Mouse (Mus musculus): ENCODE data around the gene Spred3. TPM values are rescaled to one million over a fixed set of nuclear protein-coding genes. Genes with fewer than 3 reads are reported as not detected.
"Not testable (repeated sequence)": the region's sequence is repeated elsewhere in the genome, so short reads cannot be mapped to it uniquely, and the experiment has no call there.

Gene Spred3
- total RNA-seq (2014; fragmentation: Nextera tagmentation) (1.3 and 1.5 TPM in 2 replicates), total RNA-seq (2017) (0.41 and 0.44 TPM in 2 replicates), polyA plus RNA-seq (2012) (0.21 and 0.23 TPM in 2 replicates)

- peaks cover 39% of the 10 kb centered on the region for H3K36me3 ChIP-seq (replicated peaks)
- no peak for DNase-seq (ENCODE audit: low spot score)
These were observed at the start of gene Spred3, which contains the start of gene Ggn for GRCm38 (mm10) chr7:29170066-29170754. TSS of gene Spred3 (minus strand) at chr7:29170411. TSS of gene Ggn (plus strand) at chr7:29170210.

GRCm38 (mm10) chr7:29214846-29215245 is 44.6 kb upstream of the Spred3 start:
- Histone ChIP-seq H3K4me3 (ENCODE audit: low read depth, low read length) (no peak overlapping the region), H3K27me3 (ENCODE audit: insufficient read depth, low read length) (no peaks in the 10 kb centered on the region; the same call in 1 of the 2 replicates), H3K36me3 (replicated peaks) (no peaks in the 10 kb centered on the region), H3K9me3 (replicated peaks) (peaks cover 31% of the 10 kb centered on the region), H3K4me1 (ENCODE audit: insufficient read depth, low read depth, low read length) (peaks cover 17% of the 10 kb centered on the region)
- no peak for DNase-seq (ENCODE audit: low spot score)
- ATAC-seq (ENCODE audit: extremely low read depth, insufficient number of reproducible peaks, low FRiP score, poor library complexity, severe bottlenecking) = no peak
- TF ChIP-seq POLR2AphosphoS5 (IDR thresholded peaks at IDR 0.05; ENCODE audit: insufficient replicate concordance, low read depth, low read length) (no peak), GATA1 (IDR thresholded peaks at IDR 0.05; ENCODE audit: borderline replicate concordance, low read length) (no peak), CTCF (IDR thresholded peaks at IDR 0.05; ENCODE audit: low read depth, low read length) (no peak), TAL1 (conservative IDR thresholded peaks at IDR 0.05; ENCODE audit: low read depth, low read length) (no peak), GATA2 (IDR thresholded peaks at IDR 0.05; ENCODE audit: borderline replicate concordance, low read depth, low read length) (no peak)

More at GRCm38 (mm10) chr7:29170066-29170754, at the start of gene Spred3, which contains the start of gene Ggn:
- H3K27me3 ChIP-seq (ENCODE audit: insufficient read depth, low read length) = peaks cover 43% of the 10 kb centered on the region
- peak; percentile 42; the same call in 1 of the 2 replicates for ATAC-seq (ENCODE audit: extremely low read depth, insufficient number of reproducible peaks, low FRiP score, poor library complexity, severe bottlenecking)
- TF ChIP-seq POLR2AphosphoS5 (IDR thresholded peaks at IDR 0.05; ENCODE audit: insufficient replicate concordance, low read depth, low read length) (no peak), TAL1 (conservative IDR thresholded peaks at IDR 0.05; ENCODE audit: low read depth, low read length) (no peak), GATA1 (IDR thresholded peaks at IDR 0.05; ENCODE audit: borderline replicate concordance, low read length) (no peak), GATA2 (IDR thresholded peaks at IDR 0.05; ENCODE audit: borderline replicate concordance, low read depth, low read length) (no peak), CTCF (IDR thresholded peaks at IDR 0.05; ENCODE audit: low read depth, low read length) (no peak)
- peaks cover 25% of the 10 kb centered on the region for H3K9me3 ChIP-seq (replicated peaks)
- H3K4me3 ChIP-seq (ENCODE audit: low read depth, low read length) = peak within 1 kb of the TSS; percentile 71
- peaks cover 34% of the 10 kb centered on the region for H3K4me1 ChIP-seq (ENCODE audit: insufficient read depth, low read depth, low read length)

GRCm38 (mm10) chr7:29214236-29214635 is 44.0 kb upstream of the Spred3 start:
- Histone ChIP-seq H3K4me1 (ENCODE audit: insufficient read depth, low read depth, low read length) (peaks cover 17% of the 10 kb centered on the region), H3K36me3 (replicated peaks) (no peaks in the 10 kb centered on the region), H3K27me3 (ENCODE audit: insufficient read depth, low read length) (no peaks in the 10 kb centered on the region; the same call in 1 of the 2 replicates), H3K9me3 (replicated peaks) (peaks cover 25% of the 10 kb centered on the region), H3K4me3 (ENCODE audit: low read depth, low read length) (no peak overlapping the region)
- no peak for TF ChIP-seq POLR2AphosphoS5 (IDR thresholded peaks at IDR 0.05; ENCODE audit: insufficient replicate concordance, low read depth, low read length)
- TF ChIP-seq GATA2 (IDR thresholded peaks at IDR 0.05; ENCODE audit: borderline replicate concordance, low read depth, low read length) = no peak
- no peak for TF ChIP-seq CTCF (IDR thresholded peaks at IDR 0.05; ENCODE audit: low read depth, low read length)
- TF ChIP-seq GATA1 (IDR thresholded peaks at IDR 0.05; ENCODE audit: borderline replicate concordance, low read length) = no peak
- TF ChIP-seq TAL1 (conservative IDR thresholded peaks at IDR 0.05; ENCODE audit: low read depth, low read length) = no peak
- DNase-seq (ENCODE audit: low spot score) = no peak
- no peak for ATAC-seq (ENCODE audit: extremely low read depth, insufficient number of reproducible peaks, low FRiP score, poor library complexity, severe bottlenecking)

DNA sequence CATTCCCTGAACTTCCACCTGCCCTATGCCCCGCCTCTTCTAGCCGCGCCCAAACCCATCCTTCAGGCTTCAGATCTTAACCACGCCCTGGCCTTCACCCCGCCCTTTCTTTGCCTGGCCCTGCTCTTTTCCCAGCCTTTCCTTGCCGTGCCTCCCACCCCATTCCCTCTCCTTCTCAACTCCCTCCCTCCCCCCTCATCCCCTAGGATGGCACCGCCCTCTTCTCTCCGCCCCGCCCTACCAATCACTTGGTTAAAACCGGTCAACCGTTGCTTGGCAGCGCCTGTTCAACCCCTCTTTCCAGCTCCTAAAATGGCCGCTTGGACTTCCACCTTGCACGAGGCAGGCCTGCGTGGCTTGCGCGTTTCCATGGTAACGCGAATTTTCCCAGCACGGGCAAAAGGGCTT is 43.5 kb upstream of the Spred3 start, which contains the start of gene Catsperg1:
Gene Catsperg1 (minus strand): TSS at position 361 of the 408 bp plus-strand sequence.
- no peak within 1 kb of the TSS for H3K4me3 ChIP-seq (ENCODE audit: low read depth, low read length)
- peaks cover 19% of the 10 kb centered on the region for H3K9me3 ChIP-seq (replicated peaks)
- H3K4me1 ChIP-seq (ENCODE audit: insufficient read depth, low read depth, low read length) = peaks cover 17% of the 10 kb centered on the region
- DNase-seq (ENCODE audit: low spot score) (no peak), ATAC-seq (ENCODE audit: extremely low read depth, insufficient number of reproducible peaks, low FRiP score, poor library complexity, severe bottlenecking) (no peak)
- H3K36me3 ChIP-seq (replicated peaks) = no peaks in the 10 kb centered on the region
- no peaks in the 10 kb centered on the region for H3K27me3 ChIP-seq (ENCODE audit: insufficient read depth, low read length)
- TF ChIP-seq CTCF (IDR thresholded peaks at IDR 0.05; ENCODE audit: low read depth, low read length) (no peak), POLR2AphosphoS5 (IDR thresholded peaks at IDR 0.05; ENCODE audit: insufficient replicate concordance, low read depth, low read length) (no peak), GATA1 (IDR thresholded peaks at IDR 0.05; ENCODE audit: borderline replicate concordance, low read length) (no peak), TAL1 (conservative IDR thresholded peaks at IDR 0.05; ENCODE audit: low read depth, low read length) (no peak), GATA2 (IDR thresholded peaks at IDR 0.05; ENCODE audit: borderline replicate concordance, low read depth, low read length) (no peak)

DNA sequence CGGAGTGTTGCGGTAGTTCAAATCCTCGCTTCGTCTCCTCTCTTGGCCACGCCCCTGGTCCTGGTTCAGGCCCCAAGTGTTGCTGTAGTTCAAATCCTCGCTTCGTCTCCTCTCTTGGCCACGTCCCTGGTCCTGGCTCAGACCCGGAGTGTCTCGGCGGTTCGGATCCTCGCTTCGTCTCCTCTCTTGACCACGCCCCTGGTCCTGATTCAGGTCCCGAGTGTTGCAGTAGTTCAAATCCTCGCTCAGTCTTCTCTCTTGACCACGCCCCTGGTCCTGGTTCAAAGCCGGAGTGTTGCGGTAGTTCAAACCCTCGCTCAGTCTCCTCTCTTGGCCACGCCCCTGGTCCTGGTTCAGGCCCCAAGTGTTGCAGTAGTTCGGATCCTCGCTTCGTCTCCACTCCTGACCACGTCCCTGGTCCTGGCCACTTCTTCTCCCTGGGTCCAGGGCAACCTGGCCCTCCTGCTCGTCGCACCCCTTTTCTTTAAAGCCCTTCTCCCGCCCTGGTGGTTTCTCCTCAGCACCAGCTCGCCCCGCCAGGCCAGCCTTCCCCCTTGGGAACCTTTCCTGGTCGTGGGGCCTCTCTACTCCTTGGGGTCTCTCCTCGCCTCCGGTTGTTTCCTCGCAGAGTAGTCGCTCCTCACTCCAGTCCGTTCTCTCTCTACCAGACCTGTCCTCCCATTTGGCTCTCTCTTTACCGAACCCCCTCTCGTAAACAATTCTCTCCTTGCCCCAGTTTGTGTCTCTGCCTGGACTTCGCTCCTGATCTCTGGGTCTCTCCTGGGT is 42.8 kb upstream of the Spred3 start:
- H3K36me3 ChIP-seq (replicated peaks); DNase-seq (ENCODE audit: low spot score); ATAC-seq (ENCODE audit: extremely low read depth, insufficient number of reproducible peaks, low FRiP score, poor library complexity, severe bottlenecking); H3K4me3 ChIP-seq (ENCODE audit: low read depth, low read length); H3K27me3 ChIP-seq (ENCODE audit: insufficient read depth, low read length): not testable (repeated sequence)
- Histone ChIP-seq H3K4me1 (ENCODE audit: insufficient read depth, low read depth, low read length) (peaks cover 17% of the 10 kb centered on the region), H3K9me3 (replicated peaks) (peaks cover 19% of the 10 kb centered on the region)

DNA sequence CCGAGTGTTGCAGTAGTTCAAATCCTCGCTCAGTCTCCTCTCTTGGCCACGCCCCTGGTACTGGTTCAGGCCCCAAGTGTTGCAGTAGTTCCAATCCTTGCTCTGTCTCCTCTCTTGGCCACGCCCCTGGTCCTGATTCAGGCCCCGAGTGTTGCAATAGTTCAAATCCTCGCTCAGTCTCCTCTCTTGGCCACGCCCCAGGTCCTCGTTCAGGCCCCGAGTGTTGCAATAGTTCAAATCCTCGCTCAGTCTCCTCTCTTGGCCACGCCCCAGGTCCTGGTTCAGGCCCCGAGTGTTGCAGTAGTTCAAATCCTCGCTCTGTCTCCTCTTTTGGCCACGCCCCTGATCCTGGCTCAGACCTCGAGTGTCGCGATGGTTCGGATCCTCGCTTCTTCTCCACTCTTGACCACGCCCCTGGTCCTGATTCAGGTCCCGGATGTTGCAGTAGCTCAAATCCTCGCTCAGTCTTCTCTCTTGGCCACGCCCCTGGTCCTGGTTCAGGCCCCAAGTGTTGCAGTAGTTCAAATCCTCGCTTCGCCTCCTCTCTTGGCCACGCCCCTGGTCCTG is 42.1 kb upstream of the Spred3 start:
- Histone ChIP-seq H3K27me3 (ENCODE audit: insufficient read depth, low read length) (no peaks in the 10 kb centered on the region), H3K4me3 (ENCODE audit: low read depth, low read length) (peak overlapping the region; percentile 71), H3K36me3 (replicated peaks) (no peaks in the 10 kb centered on the region), H3K4me1 (ENCODE audit: insufficient read depth, low read depth, low read length) (peaks cover 17% of the 10 kb centered on the region), H3K9me3 (replicated peaks) (peaks cover 19% of the 10 kb centered on the region)
- TF ChIP-seq GATA2 (IDR thresholded peaks at IDR 0.05; ENCODE audit: borderline replicate concordance, low read depth, low read length) = no peak
- DNase-seq (ENCODE audit: low spot score) (no peak), ATAC-seq (ENCODE audit: extremely low read depth, insufficient number of reproducible peaks, low FRiP score, poor library complexity, severe bottlenecking) (no peak)

Data from G1E (cell line).